Mouse (Mus musculus): ENCODE results near the gene Hist3h2a. TPM values are rescaled to one million over a fixed set of nuclear protein-coding genes. Genes with fewer than 3 reads are reported as not detected.
"Not testable (repeated sequence)": the region's sequence is repeated elsewhere in the genome, so short reads cannot be mapped to it uniquely, and the experiment has no call there.

Hist3h2a gene
- polyA plus RNA-seq, 1 experiment from 2014 or later: 34.3 TPM

GRCm38 (mm10) chr11:58948542-58949479, 5.7 kb upstream of the Hist3h2a start, which contains the start of gene Hist3h2ba:
Hist3h2ba (plus strand) TSS chr11:58948920.
- H3K27me3 ChIP-seq: peaks cover 38% of the 10 kb centered on the region
- no peaks in the 10 kb centered on the region for H3K36me3 ChIP-seq
- H3K4me2 ChIP-seq: peak within 1 kb of the TSS; percentile 70
- H3K9me3 ChIP-seq: no peaks in the 10 kb centered on the region
- WGBS: under 1% methylated on average over 48 of the region's 48 CpGs
- peak within 1 kb of the TSS; percentile 49 for H3K4me3 ChIP-seq
- H3K27ac ChIP-seq: peak within 1 kb of the TSS; percentile 93
- H3K4me1 ChIP-seq: peaks cover 19% of the 10 kb centered on the region; the same call in 1 of the 2 replicates
- peak; percentile 85 for ATAC-seq (ENCODE audit: insufficient number of reproducible peaks, insufficient read depth, low FRiP score, low TSS enrichment, low read depth)
- peak within 1 kb of the TSS; percentile 70 for H3K9ac ChIP-seq

GRCm38 (mm10) chr11:58949480-58950431, 4.7 kb upstream of the Hist3h2a start:
- H3K4me2 ChIP-seq: peak overlapping the region; percentile 70
- H3K9me3 ChIP-seq: no peaks in the 10 kb centered on the region
- no peaks in the 10 kb centered on the region for H3K36me3 ChIP-seq
- H3K27ac ChIP-seq: peak overlapping the region; percentile 93
- ATAC-seq (ENCODE audit: insufficient number of reproducible peaks, insufficient read depth, low FRiP score, low TSS enrichment, low read depth): no peak
- peaks cover 20% of the 10 kb centered on the region; the same call in 1 of the 2 replicates for H3K4me1 ChIP-seq
- 6% methylated on average over 20 of the region's 20 CpGs for WGBS
- peak overlapping the region; percentile 70 for H3K9ac ChIP-seq
- H3K27me3 ChIP-seq: peaks cover 33% of the 10 kb centered on the region
- peak overlapping the region; percentile 49 for H3K4me3 ChIP-seq

DNA sequence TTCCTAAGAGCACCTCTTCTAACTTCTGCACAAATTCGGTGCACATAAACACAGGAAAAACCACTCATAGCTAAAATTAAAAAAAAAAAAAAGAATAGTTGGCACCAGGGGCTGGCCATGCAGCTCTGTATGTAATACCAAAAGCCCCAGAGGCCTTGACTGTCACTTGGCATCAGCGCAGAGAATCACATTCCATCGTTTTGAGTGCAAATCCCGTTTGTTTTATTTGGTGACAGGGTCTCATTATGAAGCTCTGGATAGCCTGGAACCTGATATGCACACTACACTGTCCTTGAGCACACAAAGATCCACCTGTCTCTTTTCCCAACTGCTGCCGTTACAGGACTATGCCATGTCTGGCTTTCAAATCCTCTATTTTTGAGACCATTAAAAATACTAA, 3.3 kb upstream of the Hist3h2a start:
- Histone ChIP-seq H3K27ac (no peak overlapping the region), H3K4me3 (no peak overlapping the region), H3K27me3 (peaks cover 26% of the 10 kb centered on the region), H3K36me3 (no peaks in the 10 kb centered on the region), H3K4me1 (peaks cover 23% of the 10 kb centered on the region), H3K9me3 (no peaks in the 10 kb centered on the region), H3K9ac (no peak overlapping the region), H3K4me2 (no peak overlapping the region)
- no peak for ATAC-seq (ENCODE audit: insufficient number of reproducible peaks, insufficient read depth, low FRiP score, low TSS enrichment, low read depth)
- WGBS: 57% methylated on average over 5 of the region's 5 CpGs

GRCm38 (mm10) chr11:58953351-58954169, 925 bp upstream of the Hist3h2a start:
- Histone ChIP-seq H3K27ac (peak overlapping the region; percentile 98), H3K4me1 (peaks cover 40% of the 10 kb centered on the region), H3K4me2 (peak overlapping the region; percentile 94), H3K27me3 (peaks cover 24% of the 10 kb centered on the region), H3K9me3 (no peaks in the 10 kb centered on the region), H3K4me3 (peak overlapping the region; percentile 84), H3K36me3 (peaks cover 8% of the 10 kb centered on the region), H3K9ac (peak overlapping the region; percentile 78)
- ATAC-seq (ENCODE audit: insufficient number of reproducible peaks, insufficient read depth, low FRiP score, low TSS enrichment, low read depth): no peak
- under 1% methylated on average over 33 of the region's 33 CpGs for WGBS

DNA sequence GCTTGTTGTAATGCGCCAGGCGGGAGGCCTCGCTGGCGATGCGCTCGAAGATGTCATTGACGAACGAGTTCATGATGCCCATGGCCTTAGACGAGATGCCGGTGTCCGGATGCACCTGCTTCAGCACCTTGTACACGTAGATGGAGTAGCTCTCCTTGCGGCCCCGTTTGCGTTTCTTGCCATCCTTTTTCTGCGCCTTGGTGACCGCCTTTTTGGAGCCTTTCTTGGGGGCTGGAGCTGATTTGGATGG, 390 bp upstream of the Hist3h2a start:
- not testable (repeated sequence) for H3K9me3 ChIP-seq; ATAC-seq (ENCODE audit: insufficient number of reproducible peaks, insufficient read depth, low FRiP score, low TSS enrichment, low read depth); H3K36me3 ChIP-seq
- Histone ChIP-seq H3K4me3 (peak overlapping the region; percentile 84), H3K9ac (peak overlapping the region; percentile 78), H3K27me3 (peaks cover 24% of the 10 kb centered on the region), H3K27ac (peak overlapping the region; percentile 98), H3K4me1 (peaks cover 41% of the 10 kb centered on the region), H3K4me2 (peak overlapping the region; percentile 94)
- under 1% methylated on average over 17 of the region's 17 CpGs for WGBS

DNA sequence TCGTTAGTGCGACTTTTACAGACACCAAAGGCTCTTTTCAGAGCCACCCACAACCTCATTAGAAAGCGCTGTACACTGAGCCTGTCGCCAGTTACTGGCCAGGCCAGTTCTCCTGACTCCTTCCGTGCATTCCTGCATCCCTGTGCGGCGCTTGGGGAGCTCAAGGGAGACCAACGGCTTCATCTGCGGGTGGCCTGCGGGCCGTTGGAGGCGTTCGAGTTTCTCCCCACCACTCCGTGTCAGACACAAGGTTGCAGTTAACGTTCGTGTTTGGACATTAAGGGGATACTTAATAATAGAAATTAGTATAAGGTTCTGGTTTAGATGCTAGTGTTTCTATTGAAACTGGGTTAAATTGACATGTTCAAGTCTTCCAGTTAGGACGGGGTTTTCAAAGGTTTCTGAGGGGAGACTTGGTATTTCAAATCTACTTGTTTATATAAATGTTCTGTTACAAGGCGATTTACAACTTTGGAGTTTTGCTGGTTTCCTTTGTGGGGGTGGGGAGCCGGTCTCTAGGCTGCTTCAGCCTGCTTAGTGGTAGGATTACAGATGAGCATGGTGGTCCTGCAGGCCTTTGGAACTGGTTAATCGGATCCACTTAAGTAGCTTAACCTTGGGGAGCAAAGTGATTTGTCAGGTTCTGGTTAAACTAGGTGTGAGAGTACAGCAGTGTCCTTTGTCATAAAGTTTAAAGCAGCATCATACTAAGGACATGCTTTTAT, 820 bp downstream of the Hist3h2a start:
- ATAC-seq (ENCODE audit: insufficient number of reproducible peaks, insufficient read depth, low FRiP score, low TSS enrichment, low read depth): peak; percentile 26; the same call in 1 of the 2 replicates
- peak overlapping the region; percentile 96 for H3K9ac ChIP-seq
- H3K4me2 ChIP-seq: peak overlapping the region; percentile 94
- peaks cover 20% of the 10 kb centered on the region for H3K27me3 ChIP-seq
- no peaks in the 10 kb centered on the region for H3K9me3 ChIP-seq
- peaks cover 8% of the 10 kb centered on the region for H3K36me3 ChIP-seq
- H3K27ac ChIP-seq: peak overlapping the region; percentile 98
- peak overlapping the region; percentile 84 for H3K4me3 ChIP-seq
- peaks cover 40% of the 10 kb centered on the region for H3K4me1 ChIP-seq
- under 1% methylated on average over 20 of the region's 20 CpGs for WGBS

DNA sequence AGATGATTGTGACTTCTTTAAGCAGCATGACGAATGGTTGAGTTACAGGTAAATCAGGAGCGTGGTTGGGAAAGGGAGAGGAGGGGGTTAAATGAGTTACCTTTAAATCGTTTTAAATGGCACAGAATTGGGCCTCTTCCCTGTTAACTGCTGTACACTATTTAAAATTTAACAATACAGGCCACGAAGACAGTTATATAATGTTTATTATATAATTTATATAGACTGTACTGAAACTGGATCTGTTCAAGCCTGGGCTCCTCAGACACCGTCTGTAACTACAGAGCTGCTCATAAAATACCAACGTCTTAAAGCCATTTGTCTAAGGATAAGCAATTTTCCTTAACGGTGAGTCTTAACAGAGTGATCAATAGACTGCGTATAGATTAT, 1.4 kb downstream of the Hist3h2a start:
- peak overlapping the region; percentile 98 for H3K27ac ChIP-seq
- ATAC-seq (ENCODE audit: insufficient number of reproducible peaks, insufficient read depth, low FRiP score, low TSS enrichment, low read depth): no peak
- no peaks in the 10 kb centered on the region for H3K9me3 ChIP-seq
- H3K27me3 ChIP-seq: peaks cover 15% of the 10 kb centered on the region
- peaks cover 8% of the 10 kb centered on the region for H3K36me3 ChIP-seq
- H3K4me2 ChIP-seq: peak overlapping the region; percentile 94
- peak overlapping the region; percentile 84 for H3K4me3 ChIP-seq
- WGBS: 22% methylated on average over 8 of the region's 8 CpGs
- H3K9ac ChIP-seq: peak overlapping the region; percentile 96
- peaks cover 40% of the 10 kb centered on the region for H3K4me1 ChIP-seq

GRCm38 (mm10) chr11:58957226-58957914, 2.9 kb downstream of the Hist3h2a start:
- H3K4me2 ChIP-seq: peak overlapping the region; percentile 94
- H3K4me3 ChIP-seq: peak overlapping the region; percentile 84; the same call in 1 of the 2 replicates
- no peak overlapping the region for H3K27ac ChIP-seq
- peaks cover 40% of the 10 kb centered on the region for H3K4me1 ChIP-seq
- WGBS: 81% methylated on average over 5 of the region's 5 CpGs
- H3K9me3 ChIP-seq: no peaks in the 10 kb centered on the region
- H3K9ac ChIP-seq: peak overlapping the region; percentile 96
- H3K27me3 ChIP-seq: peaks cover 16% of the 10 kb centered on the region
- no peak for ATAC-seq (ENCODE audit: insufficient number of reproducible peaks, insufficient read depth, low FRiP score, low TSS enrichment, low read depth)
- peaks cover 8% of the 10 kb centered on the region for H3K36me3 ChIP-seq

DNA sequence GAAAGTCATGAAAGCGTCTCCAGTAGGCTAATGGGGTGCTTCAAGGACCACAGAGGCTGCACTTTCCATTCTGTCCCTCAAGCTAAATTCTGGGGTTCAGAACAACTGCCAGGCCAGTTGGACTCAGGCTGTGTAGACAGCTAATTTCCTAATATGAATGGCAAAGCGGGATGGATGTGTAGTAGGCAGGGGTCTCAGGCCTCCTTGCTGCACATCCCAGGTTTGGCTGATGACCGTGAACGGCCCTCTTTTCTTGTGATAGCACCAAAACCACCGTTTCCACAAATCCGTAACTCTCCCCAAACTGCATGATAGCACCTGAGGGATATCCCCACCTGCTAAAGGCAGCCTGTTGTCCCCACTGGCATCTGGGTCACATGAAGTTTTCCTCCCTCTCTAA, 4.1 kb downstream of the Hist3h2a start:
- Histone ChIP-seq H3K9ac (no peak overlapping the region), H3K27me3 (peaks cover 28% of the 10 kb centered on the region), H3K4me2 (no peak overlapping the region), H3K36me3 (peaks cover 8% of the 10 kb centered on the region), H3K27ac (no peak overlapping the region), H3K4me1 (peaks cover 36% of the 10 kb centered on the region), H3K4me3 (no peak overlapping the region), H3K9me3 (no peaks in the 10 kb centered on the region)
- ATAC-seq (ENCODE audit: insufficient number of reproducible peaks, insufficient read depth, low FRiP score, low TSS enrichment, low read depth): no peak
- WGBS: 90% methylated on average over 6 of the region's 6 CpGs

All from embryonic facial prominence, embryonic 13.5 days (tissue).